Mouse (Mus musculus) erythroid progenitor cell, adult 5-6 weeks (primary cell): ENCODE data around the gene Syt1. TPM values are rescaled to one million over a fixed set of nuclear protein-coding genes. Genes with fewer than 3 reads are reported as not detected.

Experiments
- ATAC-seq: replicated peaks from 2 replicates; pipeline ENCODE4 v1.8.0; 2016; ENCODE audit warnings: moderate number of reproducible peaks, mild to moderate bottlenecking, moderate TSS enrichment, inconsistent platforms; ENCODE audit not compliant: poor library complexity, low FRiP score, severe bottlenecking
- total RNA-seq, 2 experiments: library from RNA; stranded (forward) in 1 of 2; stranded (reverse) in 1 of 2; fragments of 150-400 nt in 1 of 2; fragments of 186-747, 209-891 nt in 1 of 2; gene quantifications; 2 replicates each; pipeline versions ENCODE4 v1.2.3 to v1.2.4; 2015 to 2017; ENCODE audit warnings: low replicate concordance in 2 of 2

Gene Syt1
- total RNA-seq, 2 experiments from 2014 or later, result not detected

DNA sequence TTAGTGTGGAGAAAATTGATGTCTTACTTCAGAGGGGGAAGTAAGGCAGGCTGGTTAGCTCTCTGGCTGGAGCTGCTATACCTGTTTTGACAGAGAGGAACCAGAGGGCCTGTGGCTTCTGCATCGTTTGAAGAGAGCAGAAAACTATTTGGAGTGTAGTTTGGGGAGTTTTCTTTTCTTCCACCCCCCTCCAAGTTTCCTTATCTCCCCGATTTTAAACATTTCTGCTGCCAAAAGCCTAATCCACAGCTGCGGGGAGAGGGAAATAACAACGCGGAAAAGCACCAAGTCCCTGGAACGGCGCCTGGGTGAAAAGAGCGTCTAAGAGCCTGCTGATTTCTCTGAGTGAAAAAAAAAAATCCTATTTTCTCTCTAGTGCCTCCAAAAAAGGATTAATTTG is 544.2 kb downstream of the Syt1 start:
- ATAC-seq, result no peak

DNA sequence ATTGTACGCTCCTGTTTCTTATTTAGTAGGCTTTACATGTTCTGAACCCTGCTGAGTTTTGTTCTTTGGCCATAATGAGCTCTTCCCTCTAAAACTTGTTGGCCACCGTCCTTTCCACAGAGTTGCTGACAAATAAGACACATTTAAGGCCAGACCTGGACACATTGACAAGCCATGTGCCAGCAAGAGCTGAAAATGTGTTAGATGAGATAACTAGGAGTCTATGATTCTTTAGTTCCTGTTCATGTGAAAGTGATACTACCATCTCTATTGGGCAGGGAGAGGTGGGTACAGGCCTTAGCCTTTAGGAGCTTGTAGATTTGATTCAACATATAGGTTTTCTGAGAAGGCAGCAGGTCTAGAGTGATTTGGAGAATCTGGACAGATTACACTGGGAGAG is 548.9 kb downstream of the Syt1 start:
- no peak for ATAC-seq

DNA sequence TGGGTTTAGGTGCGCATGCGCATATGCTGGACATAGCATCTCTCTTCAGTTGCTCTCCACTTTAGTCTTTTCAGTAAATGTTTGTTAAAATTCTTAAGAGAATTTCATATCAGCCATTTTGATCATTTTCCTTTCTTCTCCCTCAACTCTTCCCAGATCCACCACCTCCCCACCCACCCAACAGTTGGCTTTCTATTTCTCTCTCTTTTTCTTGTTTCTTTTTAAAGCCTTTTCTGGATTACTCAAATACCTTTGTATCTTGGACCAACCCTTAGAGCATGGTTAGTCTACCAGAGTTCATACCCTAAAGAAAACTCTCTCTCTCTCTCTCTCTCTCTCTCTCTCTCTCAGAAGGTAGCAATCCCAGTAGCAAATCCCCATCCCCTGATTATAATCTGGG is 553.7 kb downstream of the Syt1 start:
- no peak for ATAC-seq

DNA sequence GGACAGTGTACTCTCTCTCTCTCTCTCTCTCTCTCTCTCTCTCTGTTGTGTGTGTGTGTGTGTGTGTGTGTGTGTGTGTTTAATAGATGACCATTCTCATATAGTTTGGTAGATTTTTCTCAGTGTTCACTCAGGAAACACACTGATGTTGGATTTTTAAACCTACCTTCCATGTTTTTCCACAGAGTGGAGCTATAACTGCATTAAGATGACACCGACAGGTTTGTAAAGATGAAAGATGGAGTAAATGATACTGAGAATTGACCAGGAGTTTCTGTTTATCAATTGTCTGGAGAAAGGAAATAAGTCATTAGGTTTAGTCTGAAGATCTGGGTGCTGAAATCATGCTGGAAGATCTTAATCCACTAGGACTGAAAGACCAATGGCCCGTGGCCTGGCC is 554.9 kb downstream of the Syt1 start:
- ATAC-seq, result no peak

DNA sequence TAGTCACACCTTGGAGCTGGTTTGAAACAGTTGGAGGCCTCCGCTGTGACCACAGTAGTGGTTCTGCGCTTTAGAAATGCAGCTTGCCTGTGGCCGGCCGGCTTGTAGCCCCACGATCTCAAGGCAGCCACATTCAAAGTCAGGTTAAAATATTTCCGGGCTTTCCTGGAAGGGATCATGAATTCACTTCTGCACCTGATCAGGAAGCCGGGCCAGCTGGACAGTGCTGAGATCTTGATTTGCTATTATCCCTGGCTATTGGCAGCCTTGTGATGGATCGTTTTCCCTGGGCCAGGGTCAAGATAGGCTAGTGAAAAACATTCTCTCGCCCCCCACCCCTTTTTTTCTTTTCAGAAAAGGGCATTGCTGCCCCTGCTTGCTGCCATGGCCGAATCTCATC is 555.6 kb downstream of the Syt1 start:
- no peak for ATAC-seq

DNA sequence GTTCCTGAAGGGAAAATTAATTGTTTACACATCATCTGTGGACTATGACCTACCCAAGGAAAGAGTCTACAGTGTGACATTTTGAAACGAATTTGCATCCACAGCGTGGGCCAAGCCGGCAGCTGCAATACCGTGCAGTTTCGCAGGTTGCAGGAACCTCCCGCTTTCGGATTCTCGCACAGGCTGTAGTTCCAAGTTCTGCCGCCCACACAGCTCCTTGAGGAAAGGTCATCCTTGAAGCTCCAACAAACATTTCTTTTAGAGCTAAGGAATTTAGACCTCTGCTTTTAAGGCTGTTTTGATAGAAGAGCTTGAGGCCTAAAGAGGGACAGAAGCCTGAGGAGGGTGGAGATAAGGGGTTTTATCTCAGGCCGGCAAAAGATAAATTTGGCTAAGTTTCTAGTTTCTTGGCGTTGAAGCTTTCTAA is 556.1 kb downstream of the Syt1 start:
- ATAC-seq, result no peak

DNA sequence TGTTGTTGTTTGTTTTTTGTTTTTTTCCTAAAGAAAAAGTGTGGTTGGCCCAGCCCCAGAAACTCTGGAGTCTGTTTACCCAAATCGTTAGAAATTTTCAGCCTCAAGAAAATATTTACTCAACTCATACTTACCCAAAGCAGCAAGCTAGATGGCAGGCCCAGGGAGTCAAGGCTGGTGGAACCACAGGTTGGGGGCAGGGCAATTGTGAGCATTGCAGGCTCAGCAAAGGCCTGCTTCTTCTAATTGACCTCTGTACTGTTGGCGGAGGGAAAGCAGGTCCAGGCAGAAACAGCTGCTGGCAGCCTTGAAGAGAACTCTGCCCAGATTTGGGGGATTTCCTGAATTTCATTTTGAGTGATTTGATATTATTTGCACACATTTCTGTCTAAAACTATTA is 557.2 kb downstream of the Syt1 start:
- ATAC-seq, result no peak

DNA sequence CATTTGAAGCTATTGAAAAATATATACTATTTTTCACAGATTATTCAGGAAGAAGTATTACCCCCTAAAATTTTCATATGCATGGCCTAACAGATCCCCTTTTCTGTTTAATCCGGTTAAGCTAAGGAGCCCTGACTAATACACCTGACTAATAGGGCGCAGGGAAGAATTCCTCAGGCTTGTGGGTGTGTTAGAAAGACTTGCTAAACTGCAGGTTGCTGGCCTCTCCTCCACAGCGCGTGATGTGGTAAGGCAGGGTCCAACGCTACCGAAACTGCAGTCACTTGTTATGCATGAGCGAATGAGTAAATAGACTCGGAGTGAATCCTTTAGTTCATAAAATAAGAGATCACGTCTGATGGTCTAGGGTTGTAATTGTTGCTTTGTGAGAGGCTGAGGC is 558.4 kb downstream of the Syt1 start:
- no peak for ATAC-seq

DNA sequence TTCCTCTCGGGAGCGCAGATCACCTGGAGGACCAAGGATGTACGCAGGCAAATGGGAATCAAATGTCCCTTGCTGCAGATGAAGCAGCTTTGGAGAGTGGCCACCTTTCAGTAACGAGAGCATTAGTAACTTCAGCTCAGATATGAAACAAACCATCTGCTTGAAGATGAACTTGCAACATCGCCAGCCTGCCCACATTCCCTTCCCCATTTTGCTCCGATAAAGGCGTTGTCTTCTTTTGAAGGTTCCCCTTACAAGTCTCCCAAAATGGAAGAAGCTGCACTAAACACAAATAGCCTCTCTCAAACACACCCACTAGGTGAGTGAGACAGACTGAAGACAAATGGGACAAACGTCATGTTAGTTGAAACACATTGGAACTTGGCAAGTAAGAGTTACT is 559.3 kb downstream of the Syt1 start:
- ATAC-seq, result no peak

DNA sequence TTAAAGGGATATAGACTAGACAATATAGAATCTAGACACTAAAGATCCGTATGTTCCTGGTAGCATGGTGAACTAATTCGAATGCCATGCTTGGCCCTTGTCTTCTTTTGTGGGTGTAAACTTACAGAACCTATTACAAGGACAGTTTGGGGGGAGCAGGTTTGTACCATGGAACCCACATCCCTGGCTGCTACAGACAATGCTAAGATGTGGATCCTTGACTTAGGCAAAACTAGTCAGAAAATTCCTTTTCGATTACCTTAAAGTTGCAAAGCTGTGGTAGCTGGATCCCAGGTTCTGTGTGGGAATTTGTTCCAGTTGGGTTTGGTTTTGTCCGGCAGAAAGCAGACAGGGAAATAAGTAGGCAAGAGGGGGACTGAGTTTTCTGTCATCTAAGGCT is 560.4 kb downstream of the Syt1 start:
- ATAC-seq, result no peak

DNA sequence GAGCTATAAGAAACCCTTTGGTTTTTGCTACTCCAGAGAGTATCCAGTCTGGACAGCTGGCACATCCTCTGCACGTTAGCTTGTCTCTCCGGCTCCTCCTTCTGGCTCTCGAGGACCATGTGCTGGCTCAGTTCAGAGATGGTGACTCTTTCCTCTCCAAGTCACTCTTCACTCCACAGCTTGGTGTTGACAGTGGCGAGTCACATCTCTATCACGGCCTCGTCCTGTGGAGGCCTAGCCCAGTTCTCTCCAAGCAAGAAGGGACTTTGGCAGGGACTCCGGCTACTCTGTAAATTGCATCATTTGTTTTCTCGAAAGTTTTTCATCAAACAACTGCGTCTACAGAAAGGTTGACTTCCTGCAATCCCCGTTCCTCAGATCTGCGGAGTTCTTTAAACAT is 562.4 kb downstream of the Syt1 start:
- ATAC-seq, result no peak
